Mouse (Mus musculus): ENCODE results near the gene Xrcc6.

Gene Xrcc6

DNA sequence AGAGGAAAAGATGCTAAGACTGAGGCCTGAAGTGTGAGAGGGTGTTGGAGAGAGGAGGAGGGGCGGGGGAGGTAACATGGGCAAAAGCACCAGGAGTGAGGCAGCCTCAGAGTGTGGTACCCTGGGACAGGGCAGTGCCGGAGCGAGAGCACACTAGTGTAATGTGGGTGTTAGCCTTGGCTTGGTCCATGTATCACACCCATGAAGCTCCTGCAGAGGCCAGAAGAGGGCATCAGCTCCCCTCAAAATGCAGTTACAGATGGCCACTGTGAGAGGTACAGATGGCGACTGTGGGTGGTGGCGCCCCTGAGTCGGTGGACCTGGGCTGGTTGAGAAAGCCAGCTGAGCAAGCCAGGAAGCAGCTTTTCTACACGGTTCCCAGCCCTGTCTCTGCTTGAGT lies 93.5 kb downstream of the Xrcc6 start:
- no peak for DNase-seq (ENCODE audit: low spot score)

DNA sequence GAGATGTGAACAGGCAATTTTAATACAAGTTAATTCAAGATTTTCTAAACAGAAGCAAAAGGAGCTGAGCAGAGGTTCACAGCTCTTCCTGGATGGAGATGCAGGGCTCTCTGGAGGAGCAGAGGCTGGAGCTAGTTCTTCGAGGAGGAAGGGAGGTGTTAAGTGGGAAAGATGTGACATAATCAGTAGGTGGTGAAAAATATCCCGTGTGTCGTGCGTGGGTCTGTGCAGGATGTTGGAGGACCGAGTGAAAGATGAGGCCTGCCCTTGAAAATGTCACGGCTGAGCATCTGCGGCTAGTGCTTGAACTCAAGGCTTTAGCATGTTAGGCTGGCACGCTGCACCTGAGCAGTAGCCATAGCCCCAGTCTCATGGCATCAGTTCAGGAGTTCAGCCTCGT lies 98.0 kb downstream of the Xrcc6 start:
- no peak for DNase-seq (ENCODE audit: low spot score)

DNA sequence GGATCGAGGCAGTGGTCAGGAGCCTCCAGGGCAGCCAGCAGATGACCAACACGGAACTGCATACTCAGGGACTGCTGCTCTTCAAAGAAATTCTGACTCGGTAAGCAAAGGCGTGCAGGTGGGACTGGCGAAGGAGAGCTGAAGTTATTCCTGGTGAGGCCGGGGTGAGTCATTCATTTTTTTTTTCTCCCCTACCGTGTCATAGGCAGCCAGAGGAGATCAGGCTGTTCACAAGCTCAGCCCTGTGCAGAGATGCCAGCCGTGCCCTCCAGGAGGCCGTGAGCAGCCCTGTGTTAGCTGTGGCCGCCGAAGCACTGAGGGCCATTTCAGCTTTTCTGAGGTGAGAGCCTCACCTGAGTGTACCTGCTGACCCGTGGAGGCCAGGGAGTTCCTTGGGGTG lies 98.5 kb downstream of the Xrcc6 start:
- DNase-seq (ENCODE audit: low spot score): no peak

DNA sequence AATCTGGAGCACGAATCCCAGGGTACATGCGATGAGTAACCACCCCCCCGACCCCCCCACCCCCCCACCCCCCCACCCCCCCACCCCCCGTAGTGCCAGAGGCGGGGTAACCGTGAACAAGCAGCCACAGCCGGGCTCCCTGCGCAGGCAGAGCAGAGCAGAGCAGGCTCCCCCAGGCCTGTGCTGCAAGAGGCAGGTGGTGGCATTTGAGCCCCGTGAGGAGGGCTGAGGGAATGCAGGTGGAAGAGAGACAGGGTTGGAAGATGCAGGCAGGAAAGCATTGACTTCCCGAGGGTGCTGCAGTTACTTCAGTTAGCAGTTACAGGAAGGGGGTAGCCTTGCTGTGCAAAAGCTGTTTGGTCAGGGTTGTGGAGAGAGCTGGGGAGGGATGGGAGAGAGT lies 99.6 kb downstream of the Xrcc6 start:
- DNase-seq (ENCODE audit: low spot score): no peak
